Mouse (Mus musculus) right cerebral cortex, adult 2 months (tissue): ENCODE measurements around the gene Ccdc154.
"Not testable (repeated sequence)": the region's sequence is repeated elsewhere in the genome, so short reads cannot be mapped to it uniquely, and the experiment has no call there.

Source experiments
- DNase-seq, 2 experiments: peaks; one replicate each; pipeline ENCODE4 v3.0.0; 2021 to 2022; ENCODE audit warnings: low spot score in 2 of 2

Gene Ccdc154

DNA sequence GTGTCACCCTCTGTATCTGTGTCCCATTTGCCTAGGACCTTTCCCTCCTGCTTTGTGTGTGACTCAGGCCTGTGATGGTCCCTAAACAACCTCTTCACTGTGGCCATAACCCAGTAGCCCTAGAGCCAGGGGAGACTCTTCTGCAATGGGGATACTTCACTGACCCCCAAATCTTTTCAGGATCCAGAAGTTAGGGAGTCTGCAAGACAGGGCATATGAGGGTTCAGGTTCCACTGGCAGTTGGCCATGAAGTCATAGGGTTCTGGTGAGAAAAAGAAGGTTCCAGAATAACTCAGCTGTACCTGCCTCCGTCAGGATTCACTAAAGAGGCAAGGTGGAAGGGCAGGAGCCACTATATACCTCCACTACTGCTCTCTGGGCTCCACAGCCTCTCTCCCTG, at the start of gene Ccdc154:
TSS of gene Ccdc154 (plus strand) at position 301 of the 400 bp plus-strand sequence.
- DNase-seq = no peak

DNA sequence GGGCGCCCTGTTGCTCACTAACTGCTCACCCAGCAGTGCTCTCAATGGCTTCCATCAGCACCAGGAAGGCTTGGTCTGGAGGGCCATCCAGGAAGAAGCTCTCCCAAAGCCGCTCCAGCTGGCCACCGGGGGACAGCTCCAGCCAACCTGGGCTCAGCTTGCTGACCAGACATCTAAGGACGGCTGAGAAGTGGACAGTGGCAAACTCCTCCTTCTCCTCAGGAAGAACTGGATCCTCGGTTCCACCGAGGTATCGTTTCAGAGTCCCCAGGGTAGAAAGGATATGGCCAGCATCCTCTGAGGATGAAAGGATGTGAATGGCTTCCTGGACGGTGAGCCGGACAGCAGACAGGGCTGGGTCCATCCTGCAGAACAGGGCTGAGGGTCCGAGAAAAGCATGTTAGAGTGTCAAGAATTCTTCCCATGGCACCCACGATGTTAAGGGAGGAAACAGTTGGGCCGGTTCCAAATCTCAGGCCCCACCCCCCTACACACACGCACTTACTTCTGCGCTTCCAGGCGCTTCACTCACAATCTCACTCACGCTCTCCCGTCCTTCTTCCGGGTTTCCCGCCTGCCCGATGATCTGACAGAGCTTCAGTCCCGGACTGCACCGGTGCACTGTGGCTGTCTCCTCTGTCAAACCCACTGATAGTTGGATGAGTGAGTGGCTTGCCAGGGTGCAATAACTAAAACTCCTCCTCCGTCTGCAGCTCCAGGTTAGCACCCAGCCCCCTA, 47.2 kb upstream of the Ccdc154 start:
- no peak for DNase-seq

DNA sequence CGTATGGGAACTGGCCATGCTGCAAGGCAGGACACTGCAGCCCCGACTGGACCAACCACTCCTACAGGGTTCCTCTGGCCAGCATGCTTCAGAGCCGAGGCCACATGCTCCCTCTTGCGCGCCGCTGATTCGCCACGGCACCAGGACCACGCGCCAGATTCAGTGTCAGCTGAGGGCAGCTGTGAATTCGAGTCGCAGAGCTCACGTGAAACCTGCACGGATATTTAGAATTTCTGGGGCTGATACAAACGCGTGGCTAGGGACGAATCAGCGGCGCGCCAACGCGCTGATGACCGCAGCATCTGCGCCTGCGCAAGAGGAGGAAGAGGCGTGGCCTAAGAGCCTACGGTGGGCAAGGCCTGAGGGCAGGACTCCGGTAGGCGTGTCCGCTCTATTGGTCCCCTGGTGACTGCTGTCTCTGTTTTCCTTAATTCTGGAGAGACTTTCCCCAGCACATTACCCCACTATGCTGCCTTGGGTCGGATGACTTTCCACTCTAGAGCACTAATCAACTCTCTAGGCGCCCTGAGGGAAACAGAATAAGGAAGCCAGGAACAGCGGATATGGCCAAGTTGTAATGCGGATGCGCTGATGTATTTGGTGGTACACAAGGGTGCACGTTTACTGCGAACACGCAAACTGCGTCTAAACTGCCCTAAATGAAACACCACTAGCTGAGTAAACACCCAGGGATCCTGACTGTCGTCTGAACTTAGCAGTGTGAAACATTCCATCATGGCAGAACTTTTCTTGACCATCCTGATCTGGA, 46.4 kb upstream of the Ccdc154 start, which contains the start of gene Telo2:
TSS of gene Telo2 (minus strand) at position 304 of the 769 bp plus-strand sequence.
- DNase-seq = peak; percentile 88 to 93

DNA sequence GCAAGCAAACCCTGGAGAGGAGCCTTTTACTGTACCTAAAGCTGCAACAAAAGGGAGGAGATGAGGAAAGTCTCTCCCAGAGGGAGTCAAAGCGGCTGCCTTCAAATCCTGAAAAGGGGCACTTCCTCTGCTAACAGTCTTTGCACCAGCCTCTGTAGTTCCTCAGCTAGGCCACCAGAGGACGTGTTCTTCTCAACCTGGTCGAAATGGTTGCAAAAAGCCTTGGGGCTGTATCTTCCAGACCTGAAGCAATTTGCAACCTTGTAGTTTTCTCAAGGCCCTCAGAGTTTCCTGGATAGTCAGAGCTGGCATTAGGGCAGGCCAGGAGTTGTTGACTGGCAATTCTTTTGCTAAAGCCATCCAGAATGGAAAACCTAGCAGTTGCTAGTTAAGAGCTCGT, 45.0 kb upstream of the Ccdc154 start:
- DNase-seq = no peak

DNA sequence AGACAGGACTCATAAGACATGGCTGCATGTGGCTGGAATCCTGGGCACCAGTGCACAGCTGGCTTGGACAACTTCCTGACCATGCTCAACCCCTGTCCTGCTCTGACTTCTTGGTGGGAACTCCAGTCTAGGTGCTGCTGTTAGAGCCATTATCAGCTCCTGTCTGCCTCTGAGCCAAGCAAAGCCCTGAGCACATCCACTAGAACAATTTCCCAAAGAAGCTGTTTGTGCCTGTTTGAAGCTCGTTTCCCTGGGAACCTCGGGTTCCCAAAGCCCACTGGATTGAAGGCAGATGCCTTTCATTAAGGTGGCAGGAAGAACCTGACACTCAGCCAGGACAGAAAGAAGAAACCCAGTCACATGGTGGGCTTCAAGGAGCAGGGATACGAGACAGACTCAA, 41.9 kb upstream of the Ccdc154 start, which contains the start of gene Ptx4:
TSS of gene Ptx4 (plus strand) at position 355 of the 400 bp plus-strand sequence.
- DNase-seq = no peak

DNA sequence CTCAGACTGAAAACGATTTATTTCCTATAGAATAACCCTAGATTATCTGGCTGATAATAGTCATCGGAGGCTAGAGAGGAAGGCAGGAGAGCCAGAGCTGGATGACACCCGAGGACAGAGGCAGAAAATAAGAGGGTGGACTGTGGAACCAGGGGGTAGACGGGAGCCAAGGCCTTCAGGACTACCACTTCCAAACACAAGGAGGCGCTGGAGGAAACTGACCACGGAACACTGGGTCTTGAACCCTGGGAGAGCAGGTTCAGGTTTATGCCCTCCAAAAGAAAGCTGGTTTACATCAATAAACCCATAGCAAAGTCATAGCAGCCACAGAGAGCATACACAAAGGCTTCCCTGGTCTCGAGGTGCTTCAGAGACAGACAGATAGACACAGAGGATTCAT, 38.3 kb upstream of the Ccdc154 start:
- DNase-seq = no peak

DNA sequence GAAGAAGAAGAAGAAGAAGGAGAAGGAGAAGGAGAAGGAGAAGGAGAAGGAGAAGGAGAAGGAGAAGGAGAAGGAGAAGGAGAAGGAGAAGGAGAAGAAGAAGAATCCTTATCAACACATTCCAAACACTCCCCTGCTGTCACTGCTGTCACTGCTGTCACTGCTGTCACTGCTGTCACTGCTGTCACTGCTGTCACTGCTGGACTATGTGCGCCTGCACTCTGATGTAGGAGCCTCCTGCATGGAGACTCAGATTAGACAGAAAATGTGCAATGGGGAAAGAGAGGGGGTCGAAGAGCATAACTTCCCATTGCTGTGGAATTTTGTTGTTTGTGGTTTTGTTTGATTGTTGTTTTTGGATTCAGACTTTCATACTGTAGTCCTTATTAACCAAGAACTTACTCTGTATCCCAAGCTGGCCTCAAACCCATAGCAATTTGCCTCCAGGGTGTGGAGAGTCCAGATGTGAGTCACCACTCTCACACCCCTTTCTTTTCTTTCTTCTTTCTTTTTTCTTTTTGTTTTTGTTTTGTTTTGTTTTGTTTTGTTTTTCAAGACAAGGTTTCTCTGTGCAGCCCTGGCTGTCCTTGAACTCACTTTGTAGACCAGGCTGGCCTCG, 36.7 kb upstream of the Ccdc154 start:
- not testable (repeated sequence) for DNase-seq

DNA sequence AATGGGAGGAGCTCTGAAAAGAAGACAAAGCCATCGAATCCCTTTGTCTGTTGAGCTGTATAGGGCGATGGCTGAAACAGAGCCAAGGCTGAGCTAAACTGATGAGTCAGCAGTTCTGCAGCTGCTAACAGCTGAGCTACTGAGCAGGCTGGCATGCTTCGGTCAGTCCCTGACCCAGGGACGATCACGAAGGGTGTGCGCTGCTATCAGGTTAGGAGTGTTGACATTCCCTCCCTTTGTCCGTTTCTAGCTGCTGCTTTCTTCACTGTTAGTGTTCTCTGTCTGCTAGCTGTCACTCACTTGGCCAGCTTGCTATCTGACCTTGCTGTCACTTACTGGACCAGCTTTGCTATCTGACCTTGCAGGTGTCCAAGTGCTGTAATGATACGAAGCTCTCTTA, 35.2 kb upstream of the Ccdc154 start:
- DNase-seq = no peak

DNA sequence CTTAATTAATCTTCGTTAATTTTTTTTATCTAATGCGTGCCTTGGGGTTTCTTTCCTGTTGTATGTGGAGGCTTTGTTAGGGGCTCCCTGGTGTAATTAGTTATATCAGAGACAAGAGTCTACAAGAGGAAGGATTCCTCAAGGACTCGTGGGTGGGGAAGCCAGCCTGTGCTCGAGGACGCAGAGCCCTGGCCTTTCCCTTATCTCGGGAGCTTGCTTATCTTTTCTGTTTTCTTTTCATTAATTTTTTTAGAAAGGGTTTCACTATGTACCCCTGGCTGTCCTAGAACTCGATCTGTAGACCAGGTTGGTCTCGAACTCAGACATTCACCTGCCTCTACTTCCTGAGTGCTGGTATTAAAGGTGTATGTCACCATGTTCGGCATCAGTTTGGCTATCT, 34.6 kb upstream of the Ccdc154 start:
- DNase-seq = no peak

DNA sequence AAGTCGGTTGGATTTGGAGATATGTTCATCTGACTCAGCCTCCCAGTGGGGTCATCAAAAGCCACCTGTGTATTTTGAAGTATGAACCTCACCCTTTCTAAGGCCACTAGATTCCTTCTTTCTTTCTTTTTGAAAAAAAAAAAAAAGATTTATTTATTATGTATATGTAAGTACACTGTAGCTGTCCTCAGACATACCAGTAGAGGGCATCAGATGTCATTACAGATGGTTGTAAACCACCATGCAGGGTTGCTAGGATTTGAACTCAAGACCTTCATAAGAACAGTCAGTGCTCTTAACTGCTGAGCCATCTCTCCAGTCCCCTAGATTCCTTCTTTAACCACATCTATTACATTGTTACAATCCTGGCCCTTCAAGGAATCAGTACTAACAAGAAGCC, 32.2 kb upstream of the Ccdc154 start:
- no peak for DNase-seq

DNA sequence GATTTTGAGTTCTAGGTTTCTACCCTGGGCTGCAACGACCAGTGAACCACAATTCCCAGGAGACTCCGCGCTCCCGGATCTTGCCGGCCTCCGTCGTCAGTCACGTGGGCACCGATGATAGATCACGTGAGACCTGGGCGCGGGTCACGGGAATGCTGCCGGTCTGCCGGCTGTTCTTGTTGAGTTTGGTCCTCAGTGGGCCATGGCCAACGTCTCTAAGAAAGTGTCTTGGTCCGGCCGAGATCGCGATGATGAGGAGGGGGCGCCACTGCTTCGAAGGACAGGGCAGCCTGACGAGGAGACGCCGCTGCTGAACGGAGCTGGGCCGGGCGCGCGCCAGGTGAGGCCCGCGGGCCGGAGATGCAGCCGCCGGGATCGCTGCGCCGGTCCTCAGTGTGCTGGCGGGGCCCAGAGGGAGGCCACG, 29.0 kb upstream of the Ccdc154 start, which contains the start of gene Clcn7:
TSS of gene Clcn7 (plus strand) at position 117 of the 424 bp plus-strand sequence.
- peak; percentile 98 for DNase-seq

DNA sequence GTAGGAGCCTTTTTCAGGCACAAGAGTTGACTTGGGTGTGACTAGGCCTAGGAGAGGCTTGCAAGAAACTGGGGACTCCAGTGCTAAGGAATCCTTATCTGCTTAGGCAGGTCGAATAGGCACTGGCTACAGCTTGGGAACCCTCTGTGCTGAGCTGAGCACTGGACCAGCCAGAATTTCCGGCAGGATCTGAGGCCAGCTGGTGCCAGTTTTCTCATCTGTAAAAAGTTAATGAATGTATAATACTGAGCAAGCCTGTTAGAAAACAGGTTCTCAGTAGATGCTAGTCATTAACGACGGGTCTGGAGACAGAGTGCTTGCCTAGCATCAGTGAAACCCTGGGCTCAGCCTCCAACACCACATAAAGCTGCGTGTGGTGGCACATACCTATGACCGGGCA, 26.6 kb upstream of the Ccdc154 start:
- no peak for DNase-seq

DNA sequence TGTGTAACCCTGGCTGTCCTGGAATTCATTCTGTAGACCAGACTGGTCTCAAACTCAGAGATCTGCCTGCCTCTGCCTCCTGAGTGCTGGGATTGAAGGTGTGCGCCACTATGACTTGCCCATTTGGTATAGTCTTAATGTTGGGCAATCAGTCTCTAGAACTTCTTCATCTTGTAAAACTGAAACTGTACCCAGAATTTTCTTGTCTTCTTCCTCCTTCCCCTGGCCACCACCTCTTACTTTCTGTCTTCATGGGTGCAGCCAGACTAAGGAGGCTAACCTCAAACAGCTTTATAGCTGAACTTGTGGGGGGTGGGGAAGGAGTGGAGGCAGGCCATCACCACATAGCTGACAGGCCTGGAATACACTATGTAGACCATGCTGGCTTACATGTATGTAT, 23.5 kb upstream of the Ccdc154 start:
- DNase-seq = no peak

DNA sequence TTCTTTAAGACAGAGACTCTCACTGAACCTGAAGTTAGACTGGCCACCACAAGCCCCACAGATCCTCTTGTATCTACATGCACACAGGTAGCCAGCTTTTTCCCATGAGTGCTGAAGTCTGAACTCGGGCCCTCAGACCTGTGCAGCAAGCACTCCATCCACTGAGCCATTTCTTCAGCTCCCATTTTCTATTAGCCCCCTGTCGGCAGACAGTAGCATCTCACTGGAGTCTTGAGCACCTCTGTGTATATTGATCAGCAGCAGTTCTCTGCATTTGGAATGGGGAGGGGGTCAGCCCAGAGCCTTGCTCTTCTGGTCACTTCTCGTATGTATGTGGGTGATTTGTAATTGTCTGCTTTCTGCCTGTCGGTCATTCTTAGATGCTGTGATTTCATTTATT, 22.3 kb upstream of the Ccdc154 start:
- DNase-seq = no peak

DNA sequence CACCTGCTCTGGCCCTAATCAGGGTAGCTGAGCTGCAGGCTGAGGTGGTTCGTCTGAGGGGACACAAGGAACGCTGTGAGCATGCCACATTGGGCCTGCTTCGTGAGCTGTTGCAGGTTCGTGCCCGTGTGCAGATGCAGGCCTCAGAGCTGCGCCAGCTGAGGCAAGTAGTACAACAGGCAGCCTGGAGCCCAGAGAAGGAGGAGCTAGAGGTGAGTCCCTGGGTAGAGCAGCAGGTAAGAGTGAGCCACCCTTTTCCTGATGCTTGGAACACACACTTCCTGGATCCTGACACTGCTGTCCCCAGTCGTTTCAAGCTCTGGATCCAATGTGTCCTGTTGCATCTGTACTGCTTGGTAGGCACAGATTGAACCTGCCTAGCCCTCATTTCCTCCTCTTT, 1.1 kb downstream of the Ccdc154 start:
- DNase-seq = no peak

DNA sequence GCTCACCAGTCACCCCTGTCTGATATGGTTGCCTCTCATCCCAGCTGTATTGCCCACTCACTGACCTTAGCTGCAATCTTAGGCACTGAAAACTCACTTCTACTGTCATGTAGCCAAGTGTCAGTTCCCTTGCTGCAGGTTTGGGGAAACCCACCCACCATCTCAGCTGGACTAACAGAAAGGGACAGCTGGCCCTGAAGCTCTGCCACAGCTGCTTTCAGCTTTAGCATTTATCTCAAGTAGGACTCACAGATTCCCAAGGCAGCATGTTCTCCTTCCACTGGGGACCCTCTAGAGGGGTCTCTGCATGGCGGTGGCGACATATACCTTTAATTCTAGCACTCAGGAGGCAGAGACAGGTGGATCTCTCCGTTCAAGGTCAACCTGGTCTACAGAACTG, 2.5 kb downstream of the Ccdc154 start:
- no peak for DNase-seq

DNA sequence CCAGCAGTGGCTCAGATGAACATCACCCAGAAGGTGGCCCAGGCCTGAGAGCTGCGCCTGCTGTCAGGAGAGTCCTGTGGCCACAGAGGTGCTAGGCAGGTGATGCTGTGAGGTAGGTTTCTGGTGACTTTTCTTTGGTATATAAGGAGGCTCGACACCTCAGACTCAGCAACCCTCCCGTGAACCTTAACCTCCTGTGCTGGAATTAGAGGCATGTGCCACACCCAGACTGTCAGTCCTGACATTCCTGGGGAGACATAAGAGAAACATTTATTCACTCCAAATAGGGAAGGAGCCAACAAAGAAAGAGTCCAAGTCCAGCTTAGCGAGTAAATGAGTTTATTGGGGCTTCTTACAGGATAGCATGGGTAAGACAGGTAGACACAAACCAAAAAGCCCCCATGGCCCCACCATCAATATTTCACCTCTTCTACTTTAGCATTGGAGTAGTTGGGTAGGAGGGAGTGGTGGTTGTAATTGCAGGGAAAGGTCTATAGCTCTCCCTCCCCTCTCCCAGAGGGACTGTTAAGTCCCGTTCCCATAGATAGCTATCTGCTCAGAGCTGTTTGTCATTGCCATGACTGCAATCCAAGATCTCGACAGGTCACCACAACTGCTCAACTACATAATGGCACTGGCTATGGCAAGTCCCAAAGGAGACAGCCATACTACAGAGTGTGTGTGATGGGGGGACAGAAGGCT, 3.9 kb downstream of the Ccdc154 start:
- no peak for DNase-seq

DNA sequence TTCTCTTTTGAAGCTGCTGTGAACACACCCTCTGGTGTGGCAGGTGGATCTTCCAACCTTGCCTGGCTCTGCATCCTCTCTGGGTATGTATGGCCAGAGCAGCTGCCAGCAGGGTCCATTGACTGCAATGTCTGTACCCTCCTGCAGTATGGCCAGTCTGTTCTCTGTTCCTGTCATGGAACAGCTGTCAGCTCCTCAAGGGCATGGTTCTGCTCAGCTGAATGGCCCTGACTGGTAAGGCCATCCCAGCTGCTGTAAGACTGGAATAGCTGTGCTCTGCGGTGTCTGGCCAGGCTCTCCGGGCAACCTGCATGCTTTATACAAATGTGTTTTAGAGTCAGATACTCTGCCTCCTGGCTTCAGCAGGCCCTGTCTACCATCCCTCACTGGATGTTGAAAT, 7.4 kb downstream of the Ccdc154 start:
- no peak for DNase-seq

DNA sequence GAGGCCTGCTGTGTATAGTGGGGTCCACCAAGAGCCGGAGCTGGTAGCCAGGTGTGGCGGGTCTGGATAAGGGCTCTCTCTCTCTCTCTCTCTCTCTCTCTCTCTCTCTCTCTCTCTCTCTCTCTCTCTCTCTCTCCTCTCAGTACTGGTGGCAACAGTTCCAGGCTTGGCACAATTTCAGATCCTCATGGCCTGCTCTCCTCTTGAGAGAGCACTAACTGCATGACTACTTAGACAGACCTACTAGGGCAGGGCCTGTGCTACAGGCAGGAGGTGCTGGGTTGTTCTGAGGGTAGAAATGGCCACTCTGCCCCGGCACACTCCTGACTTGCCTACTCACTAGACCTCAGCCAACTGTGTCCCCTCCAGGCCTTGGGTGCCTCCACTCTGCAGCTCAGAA, 10.3 kb downstream of the Ccdc154 start:
- no peak for DNase-seq

DNA sequence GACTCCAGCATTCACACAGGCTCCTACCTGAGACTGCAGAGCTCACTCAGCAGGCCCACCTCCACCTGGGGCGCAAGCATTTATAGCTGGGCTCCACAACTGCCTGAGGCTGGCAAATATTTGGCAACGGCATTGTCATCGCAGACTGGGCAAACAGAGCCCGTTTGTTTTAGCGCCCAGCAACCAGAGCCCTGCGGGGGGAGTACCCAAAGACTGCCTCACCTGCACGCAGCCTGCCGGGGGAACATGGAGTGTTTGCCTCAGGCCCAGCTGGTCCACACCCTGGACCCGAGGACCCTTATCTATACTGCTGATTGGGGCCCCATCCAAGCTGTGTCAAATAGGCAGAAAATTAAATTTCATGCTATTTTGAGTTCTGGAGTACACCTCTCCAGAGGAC, 13.2 kb downstream of the Ccdc154 start, which contains the start of gene Gm38655:
TSS of gene Gm38655 (minus strand) at position 61 of the 400 bp plus-strand sequence.
- DNase-seq = no peak

DNA sequence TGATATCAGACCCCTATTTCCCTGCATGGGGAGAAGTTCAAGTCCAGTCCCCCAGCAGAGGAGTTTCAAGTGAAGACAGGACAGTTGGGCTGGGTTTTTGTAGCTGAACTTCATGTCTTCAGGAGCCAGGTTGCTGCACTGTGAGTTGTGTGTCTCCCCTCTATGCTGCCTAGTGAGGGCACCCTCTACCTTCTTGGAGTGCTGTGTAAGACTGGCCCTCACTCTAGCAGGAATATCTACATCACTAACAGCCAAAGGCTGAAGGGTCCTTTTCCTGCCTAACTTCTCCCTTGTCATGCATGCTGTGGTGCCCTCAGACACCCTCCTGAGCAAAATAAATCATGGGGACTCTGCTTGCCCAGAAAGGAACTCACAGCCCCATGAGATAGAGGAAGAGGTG, 21.0 kb downstream of the Ccdc154 start:
- DNase-seq = no peak
